Mouse (Mus musculus) megakaryocyte progenitor cell, adult 5-6 weeks (primary cell): ENCODE data around the gene Zfp59. TPM values are rescaled to one million over a fixed set of nuclear protein-coding genes. Genes with fewer than 3 reads are reported as not detected.
"Not testable (repeated sequence)": the region's sequence is repeated elsewhere in the genome, so short reads cannot be mapped to it uniquely, and the experiment has no call there.

Source experiments
- ATAC-seq: replicated peaks from 2 replicates; pipeline ENCODE4 v1.8.0; 2016; ENCODE audit warnings: mild to moderate bottlenecking, moderate TSS enrichment, inconsistent platforms; ENCODE audit not compliant: poor library complexity
- total RNA-seq, 2 experiments: library from RNA; stranded (forward) in 1 of 2; stranded (reverse) in 1 of 2; fragments of 157-497, 149-512 nt in 1 of 2; fragments of 200-1000 nt in 1 of 2; gene quantifications; 2 replicates each; pipeline versions ENCODE4 v1.2.3 to v1.2.4; 2015 to 2017

The Zfp59 gene
- total RNA-seq, 2 experiments from 2014 or later: 4.9 to 5.8 TPM

GRCm38 (mm10) chr7:27860396-27861235, 22.2 kb downstream of the Zfp59 start:
- ATAC-seq: peak; percentile 92

GRCm38 (mm10) chr7:27862578-27862977, 24.2 kb downstream of the Zfp59 start:
- ATAC-seq: not testable (repeated sequence)

- no peak for ATAC-seq
These were observed 43.3 kb downstream of the Zfp59 start for GRCm38 (mm10) chr7:27881721-27882120.

- ATAC-seq: no peak
These were observed 62.2 kb downstream of the Zfp59 start for GRCm38 (mm10) chr7:27900601-27901000.

- no peak for ATAC-seq
These were observed 66.8 kb downstream of the Zfp59 start for GRCm38 (mm10) chr7:27905061-27905848.

Other genes with a start within 250 kb of the Zfp59 start
- gene Akt2, start 247.1 kb upstream of the Zfp59 start, total RNA-seq (2015): 33.8 and 40.3 TPM in 2 replicates
- 46.9 and 50.2 TPM in 2 replicates for gene Akt2, start 247.1 kb upstream of the Zfp59 start, total RNA-seq (2017)
- gene Ttc9b, start 184.7 kb upstream of the Zfp59 start, total RNA-seq (2015): not detected in 2 replicates
- not detected in 2 replicates for gene Ttc9b, start 184.7 kb upstream of the Zfp59 start, total RNA-seq (2017)
- 1.7 and 4.3 TPM in 2 replicates for gene Map3k10, start 164.0 kb upstream of the Zfp59 start, total RNA-seq (2015)
- gene Map3k10, start 164.0 kb upstream of the Zfp59 start, total RNA-seq (2017): 3.4 and 5.2 TPM in 2 replicates
- gene Zfp607b, start 149.3 kb upstream of the Zfp59 start, total RNA-seq (2015): 0.71 and 3.1 TPM in 2 replicates
- 0.42 and 4.0 TPM in 2 replicates for gene Zfp607b, start 149.3 kb upstream of the Zfp59 start, total RNA-seq (2017)
- gene Zfp60, start 107.2 kb upstream of the Zfp59 start, total RNA-seq (2015): 7.6 and 11.3 TPM in 2 replicates
- 5.5 and 7.5 TPM in 2 replicates for gene Zfp60, start 107.2 kb upstream of the Zfp59 start, total RNA-seq (2017)
- 6.1 and 6.3 TPM in 2 replicates for gene Zfp626, start 31.4 kb upstream of the Zfp59 start, total RNA-seq (2015)
- 6.4 and 6.7 TPM in 2 replicates for gene Zfp626, start 31.4 kb upstream of the Zfp59 start, total RNA-seq (2017)
- 6.5 and 7.9 TPM in 2 replicates for gene Zfp607a, start 18.9 kb downstream of the Zfp59 start, total RNA-seq (2015)
- 8.4 and 9.0 TPM in 2 replicates for gene Zfp607a, start 18.9 kb downstream of the Zfp59 start, total RNA-seq (2017)
- 0.59 and 2.4 TPM in 2 replicates for gene Zfp974, start 90.9 kb downstream of the Zfp59 start, total RNA-seq (2015)
- gene Zfp974, start 90.9 kb downstream of the Zfp59 start, total RNA-seq (2017): 0.58 and 3.3 TPM in 2 replicates
- gene Zfp780b, start 140.6 kb downstream of the Zfp59 start, total RNA-seq (2015): 12.9 and 17.9 TPM in 2 replicates
- 11.4 and 14.4 TPM in 2 replicates for gene Zfp780b, start 140.6 kb downstream of the Zfp59 start, total RNA-seq (2017)
- gene Zfp850, start 175.5 kb downstream of the Zfp59 start, total RNA-seq (2015): 6.0 and 7.8 TPM in 2 replicates
- gene Zfp850, start 175.5 kb downstream of the Zfp59 start, total RNA-seq (2017): 5.4 and 13.1 TPM in 2 replicates
- 151 and 170 TPM in 2 replicates for gene Psmc4, start 211.5 kb downstream of the Zfp59 start, total RNA-seq (2015)
- 142 and 166 TPM in 2 replicates for gene Psmc4, start 211.5 kb downstream of the Zfp59 start, total RNA-seq (2017)
- not detected in 2 replicates for gene Fcgbp, start 232.6 kb downstream of the Zfp59 start, total RNA-seq (2015)
- gene Fcgbp, start 232.6 kb downstream of the Zfp59 start, total RNA-seq (2017): not detected in 2 replicates